Mouse (Mus musculus) gastrocnemius, postnatal 14 days (tissue): ENCODE data around the gene Ptgs2. TPM values are rescaled to one million over a fixed set of nuclear protein-coding genes. Genes with fewer than 3 reads are reported as not detected.

Experiments
- DNase-seq: peaks from one replicate; pipeline ENCODE4 v3.0.0; 2021; ENCODE audit warnings: mixed read lengths
- intact Hi-C: fragments of 180-260 bp; cut with DNase I; formaldehyde crosslinking; loops from one replicate; pipeline ENCODE4 v1.15.1; 2025; ENCODE audit warnings: low total_unique reads
- microRNA-seq, 2 experiments: library from miRNA; unstranded; fragments of <30 nt; microRNA quantifications; one replicate each; pipeline ENCODE4 v1.2.0; 2021
- total RNA-seq, 2 experiments: library from RNA; stranded (reverse); gene quantifications; 2 replicates each; pipeline ENCODE4 v1.2.3; 2021

Gene Ptgs2
- total RNA-seq, 2 experiments from 2014 or later = 0.27 to 0.31 TPM

DNA sequence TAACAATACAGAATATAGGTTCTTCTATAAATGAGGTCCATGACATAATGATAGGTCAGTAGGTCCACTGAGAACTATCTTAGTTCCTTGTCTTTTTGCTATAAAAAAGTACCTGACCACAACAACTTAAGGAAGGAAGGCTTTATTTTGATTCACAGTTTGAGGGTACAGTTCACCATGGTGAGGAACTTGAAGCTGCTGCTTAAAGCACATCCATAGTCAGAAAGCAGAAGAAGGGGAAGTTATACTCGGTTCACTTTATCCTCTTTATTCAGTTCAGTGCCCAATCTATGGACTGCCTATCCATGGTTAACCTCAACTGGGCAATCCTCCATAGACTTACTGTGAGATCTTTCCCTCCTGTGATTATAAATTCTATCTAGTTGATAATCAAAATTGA lies 43.7 kb downstream of the Ptgs2 start:
- intact Hi-C loops = no loop called here
- DNase-seq = no peak

- intact Hi-C loops = no loop called here
- no peak for DNase-seq
Measured at GRCm38 (mm10) chr1:150145049-150145448, 45.2 kb downstream of the Ptgs2 start.

DNA sequence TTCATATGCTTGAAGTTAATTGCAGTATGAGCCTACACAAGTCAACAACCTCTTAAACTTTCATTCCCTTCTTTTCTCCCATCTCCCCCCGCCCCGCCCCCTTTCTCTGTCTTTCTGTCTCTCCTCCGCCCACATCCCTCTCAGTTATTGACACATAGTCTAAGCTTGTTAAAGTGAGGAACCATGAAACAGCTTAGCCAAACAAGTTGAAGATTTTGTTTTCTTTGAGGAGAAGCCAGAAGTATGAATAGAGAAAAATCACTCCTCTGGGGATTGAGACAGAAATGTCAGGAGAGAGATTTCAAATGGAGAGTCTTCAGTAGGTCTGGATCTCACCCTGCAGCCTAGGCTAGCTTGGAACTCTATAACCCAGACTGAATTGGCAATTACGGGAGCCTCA lies 47.4 kb downstream of the Ptgs2 start:
- no peak for DNase-seq
- intact Hi-C loops = no loop called here

- DNase-seq = no peak
- intact Hi-C loops = no loop called here
Measured at GRCm38 (mm10) chr1:150151411-150151810, 51.6 kb downstream of the Ptgs2 start.

Small RNAs within 50 kb of the gene (microRNA-seq; reads per million reads assigned to microRNA genes)
- gene Gm44329 = 0 reads per million in 2 experiments

Other genes starting within 250 kb of the Ptgs2 start
- 1 to 10 TPM; 2.8 to 3.8 TPM for gene Pla2g4a, start 138.7 kb upstream of the Ptgs2 start, total RNA-seq
- under 1 TPM in 1 of 2 experiments, not detected in 1; 0.35 TPM for gene Pdc, start 219.4 kb downstream of the Ptgs2 start, total RNA-seq